Mouse (Mus musculus): ENCODE measurements at regions not wholly inside any gene's neighbourhood (a gene's known extent, or its start where the extent isn't known, plus 50 kb on each side); places are given as distances from the start of the nearest gene placed in this dataset.

- DNase-seq (ENCODE audit: low read depth, low spot score), result no peak
Measured at GRCm38 (mm10) chr10:9569277-9569676, 105.7 kb downstream of the Samd5 start.

GRCm38 (mm10) chr10:9557517-9558065 lies 117.4 kb downstream of the Samd5 start:
- DNase-seq (ENCODE audit: low read depth, low spot score), result no peak

GRCm38 (mm10) chr10:9557092-9557491 lies 117.9 kb downstream of the Samd5 start:
- no peak for DNase-seq (ENCODE audit: low read depth, low spot score)

GRCm38 (mm10) chr10:9553946-9554345 lies 121.1 kb downstream of the Samd5 start:
- DNase-seq (ENCODE audit: low read depth, low spot score), result no peak

GRCm38 (mm10) chr10:9549913-9550709 lies 124.9 kb downstream of the Samd5 start:
- no peak for DNase-seq (ENCODE audit: low read depth, low spot score)

- no peak for DNase-seq (ENCODE audit: low read depth, low spot score)
Measured at GRCm38 (mm10) chr10:9545807-9546206, 129.2 kb downstream of the Samd5 start.

GRCm38 (mm10) chr10:9544041-9544786 lies 130.8 kb downstream of the Samd5 start:
- DNase-seq (ENCODE audit: low read depth, low spot score), result no peak

- no peak for DNase-seq (ENCODE audit: low read depth, low spot score)
Measured at GRCm38 (mm10) chr10:9541579-9541978, 133.4 kb downstream of the Samd5 start.

GRCm38 (mm10) chr10:9537686-9538085 lies 137.3 kb downstream of the Samd5 start:
- DNase-seq (ENCODE audit: low read depth, low spot score), result no peak

- no peak for DNase-seq (ENCODE audit: low read depth, low spot score)
Measured at GRCm38 (mm10) chr10:9534552-9534951, 140.5 kb downstream of the Samd5 start.

GRCm38 (mm10) chr10:9533283-9533682 lies 141.7 kb downstream of the Samd5 start:
- DNase-seq (ENCODE audit: low read depth, low spot score), result no peak

GRCm38 (mm10) chr10:9531931-9532330 lies 143.1 kb downstream of the Samd5 start:
- DNase-seq (ENCODE audit: low read depth, low spot score), result no peak

GRCm38 (mm10) chr10:9529408-9529807 lies 145.6 kb downstream of the Samd5 start:
- no peak for DNase-seq (ENCODE audit: low read depth, low spot score)

GRCm38 (mm10) chr10:9528066-9528465 lies 146.9 kb downstream of the Samd5 start:
- no peak for DNase-seq (ENCODE audit: low read depth, low spot score)

GRCm38 (mm10) chr10:9509764-9510390 lies 165.1 kb downstream of the Samd5 start:
- no peak for DNase-seq (ENCODE audit: low read depth, low spot score)

GRCm38 (mm10) chr10:9509092-9509671 lies 165.8 kb downstream of the Samd5 start:
- DNase-seq (ENCODE audit: low read depth, low spot score), result no peak

GRCm38 (mm10) chr10:9503569-9504493 lies 171.2 kb downstream of the Samd5 start:
- DNase-seq (ENCODE audit: low read depth, low spot score), result no peak

GRCm38 (mm10) chr10:9498550-9498949 lies 176.5 kb downstream of the Samd5 start:
- no peak for DNase-seq (ENCODE audit: low read depth, low spot score)

- DNase-seq (ENCODE audit: low read depth, low spot score), result no peak
Measured at GRCm38 (mm10) chr10:9497021-9497420, 178.0 kb downstream of the Samd5 start.

- peak; percentile 32 for DNase-seq (ENCODE audit: low read depth, low spot score)
Measured at GRCm38 (mm10) chr10:9495143-9495651, 179.8 kb downstream of the Samd5 start.

Data from skeletal muscle tissue, adult 2 months (tissue).